Mouse (Mus musculus): Measurements from ENCODE around the gene Ncor2.

Ncor2 gene

DNA sequence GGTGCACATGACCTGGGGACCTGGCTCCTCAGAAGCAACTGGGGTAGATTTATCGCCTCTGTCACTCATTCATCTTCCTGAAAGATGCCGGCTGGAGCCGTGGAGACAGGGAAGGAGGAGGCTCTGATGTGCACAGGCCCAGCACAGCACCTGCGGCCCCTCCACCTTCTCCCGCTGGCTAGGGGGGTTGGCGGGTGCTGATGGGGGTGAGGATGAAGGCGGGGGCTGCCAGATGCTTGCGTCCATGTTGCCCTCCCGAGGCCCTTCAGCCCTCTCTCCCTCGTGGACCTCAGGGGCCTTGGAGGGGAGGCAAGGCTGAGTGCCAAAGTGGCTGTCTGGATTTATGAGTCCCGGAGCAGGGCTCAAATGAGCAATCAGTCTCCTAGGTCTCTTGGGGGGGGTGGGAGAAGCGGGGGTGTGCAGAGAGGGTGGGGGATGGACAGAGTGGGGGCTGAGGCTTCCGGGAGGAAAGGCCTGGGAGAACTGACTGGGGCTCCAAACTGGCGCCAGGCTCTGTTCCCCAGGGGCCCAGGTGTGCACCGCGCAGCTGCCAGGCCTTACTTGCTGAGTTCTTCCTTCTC, 110.6 kb downstream of the Ncor2 start:
- CTCF ChIA-PET, result no interaction called here

DNA sequence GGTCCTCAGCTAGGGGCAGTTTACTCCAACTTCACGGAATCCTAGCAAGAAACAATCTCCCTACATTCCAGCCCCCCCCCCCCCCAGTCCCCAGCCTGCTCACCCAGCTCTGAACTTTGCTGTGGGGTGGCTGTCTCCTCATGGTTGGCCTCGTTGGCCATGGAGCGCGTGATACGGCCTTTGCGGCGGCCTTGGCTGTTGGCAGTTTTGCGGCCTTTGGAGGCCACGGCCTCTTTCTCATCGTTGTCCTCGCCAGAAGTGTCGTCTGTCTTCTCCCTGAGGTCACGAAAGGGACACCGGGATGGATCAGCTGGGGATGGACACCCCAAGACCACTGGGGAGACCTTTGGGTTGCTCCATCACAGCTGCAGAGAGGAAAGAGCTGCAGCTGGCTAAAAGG, 111.3 kb downstream of the Ncor2 start:
- CTCF ChIA-PET, result interaction anchor here (0.6 to 0.7 kb wide), 2 partner anchors 86 to 430 kb away, joined by 3 to 4 read pairs; no protein-coding TSS in a partner anchor

DNA sequence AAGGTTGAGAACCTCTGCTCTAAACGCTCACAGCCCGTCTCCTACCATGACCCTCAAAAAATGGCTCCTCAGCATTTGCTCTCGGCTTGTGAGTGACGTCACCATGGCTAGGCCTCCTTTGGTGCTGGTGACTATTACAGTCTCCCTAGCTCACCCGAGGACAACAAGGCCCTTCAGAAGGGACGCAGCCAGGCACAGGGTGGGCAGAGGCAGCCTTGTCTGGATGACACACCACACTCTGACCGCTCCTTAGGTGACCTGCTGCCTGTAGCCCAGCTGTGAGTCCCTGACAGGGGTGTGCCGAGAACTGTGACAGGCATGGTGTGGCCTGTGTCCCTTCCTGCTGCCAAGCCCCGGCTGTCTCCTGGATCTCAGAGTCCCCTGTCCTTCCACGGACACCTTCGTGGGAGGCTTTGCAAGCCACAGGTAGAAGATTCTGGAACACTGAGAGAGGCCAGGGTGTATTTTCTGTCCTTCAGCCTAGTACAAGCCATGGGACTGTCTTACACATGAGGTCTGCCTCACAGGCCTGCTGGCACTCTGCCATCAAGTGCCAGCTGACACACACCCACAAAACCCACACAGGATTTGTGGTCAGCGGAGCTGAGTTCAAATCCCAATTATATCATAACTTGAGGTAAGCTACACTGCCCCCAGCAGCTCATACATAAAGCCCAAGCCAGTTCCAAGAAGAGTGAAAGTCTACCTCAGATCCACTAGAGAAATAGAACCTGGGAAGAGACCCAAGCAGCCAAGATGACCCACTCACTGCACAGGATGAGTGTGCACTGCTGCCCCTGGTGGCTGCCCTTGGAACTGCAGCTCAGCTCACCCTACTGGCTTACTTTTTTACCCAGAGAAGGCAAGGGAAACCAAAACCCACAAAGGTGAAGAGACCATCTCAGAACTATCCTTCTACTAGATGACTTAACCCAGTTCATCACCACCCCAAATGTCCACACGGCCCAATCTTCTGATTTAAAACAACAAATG, 112.2 kb downstream of the Ncor2 start:
- CTCF ChIA-PET, result interaction anchor here (0.6 to 1.0 kb wide), 3 partner anchors 36 to 431 kb away, joined by 3 read pairs; no protein-coding TSS in a partner anchor

- CTCF ChIA-PET, result interaction anchor here (0.6 to 0.9 kb wide), 3 partner anchors 13 to 510 kb away, joined by 4 read pairs; partner anchors contain the start of gene Ddx55
Measured at GRCm38 (mm10) chr5:125063015-125063414, 116.0 kb downstream of the Ncor2 start.

- CTCF ChIA-PET, result no interaction called here
Measured at GRCm38 (mm10) chr5:125058267-125058668, 120.8 kb downstream of the Ncor2 start.

- CTCF ChIA-PET, result no interaction called here
Measured at GRCm38 (mm10) chr5:125057555-125058266, 121.3 kb downstream of the Ncor2 start.

DNA sequence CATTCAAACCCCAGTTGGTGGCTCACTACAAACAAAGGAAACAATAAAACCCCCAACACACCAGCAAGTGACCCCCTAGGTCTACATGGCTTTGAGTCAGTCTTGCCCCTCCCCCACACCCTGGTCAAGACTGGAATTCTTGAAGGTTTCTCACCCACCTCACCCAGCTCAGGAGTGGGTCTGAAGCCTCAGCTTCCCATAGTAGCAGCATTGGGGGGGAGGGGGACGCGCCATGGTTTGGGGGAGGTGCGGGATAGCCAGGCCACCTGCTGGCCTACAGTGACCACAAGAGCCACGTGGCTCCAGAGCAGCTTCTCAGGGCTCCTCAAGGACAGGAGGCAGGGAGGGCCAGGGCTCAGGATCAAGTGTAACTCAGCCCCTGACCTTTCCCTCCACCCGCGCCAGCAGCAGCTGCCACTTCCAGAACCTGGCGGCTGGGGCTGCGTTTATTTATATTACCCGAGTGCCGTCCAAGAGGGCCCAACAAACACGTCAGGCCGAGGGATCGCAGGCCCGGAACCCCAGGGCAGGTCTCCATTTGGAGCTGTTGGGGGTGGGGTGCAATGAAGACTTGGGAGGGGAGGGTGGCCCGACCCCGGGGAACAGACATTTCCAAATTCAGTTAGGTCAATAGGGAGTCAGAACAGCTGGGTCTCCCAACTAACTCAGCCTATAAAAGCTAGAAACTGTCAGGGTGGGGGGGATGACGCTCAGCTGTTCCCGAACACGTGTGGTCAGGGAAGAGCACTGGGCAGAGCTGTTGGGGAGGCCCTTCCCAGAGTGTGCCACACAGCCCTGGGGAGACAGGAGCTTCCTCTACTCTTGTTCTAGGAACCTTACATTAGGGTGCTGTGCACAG, 122.1 kb downstream of the Ncor2 start:
- CTCF ChIA-PET, result interaction anchor here (0.6 to 0.7 kb wide), 2 partner anchors 42 to 208 kb away, joined by 3 to 5 read pairs; no protein-coding TSS in a partner anchor

DNA sequence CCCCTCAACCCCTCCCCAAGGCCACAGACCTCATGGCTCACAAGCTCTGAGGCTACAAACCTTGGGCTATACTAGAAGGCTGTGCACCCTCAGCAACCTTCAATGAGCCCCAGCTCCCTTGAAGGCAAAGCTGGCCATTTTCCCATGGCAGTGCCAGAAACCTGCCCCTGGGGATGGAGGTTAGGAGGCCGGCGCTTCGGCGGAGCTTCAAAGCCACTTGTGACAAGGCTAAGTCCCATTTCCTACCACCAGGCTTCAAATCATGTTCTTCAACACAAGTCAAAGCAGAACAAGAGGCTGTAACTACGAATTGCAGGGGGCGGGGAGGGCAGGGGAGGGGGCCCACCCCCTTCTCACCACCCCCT, 122.7 kb downstream of the Ncor2 start:
- CTCF ChIA-PET, result interaction anchor here (0.6 to 0.7 kb wide), 2 partner anchors 41 to 207 kb away, joined by 3 to 5 read pairs; no protein-coding TSS in a partner anchor

GRCm38 (mm10) chr5:125055901-125056300, 123.1 kb downstream of the Ncor2 start:
- CTCF ChIA-PET, result no interaction called here

DNA sequence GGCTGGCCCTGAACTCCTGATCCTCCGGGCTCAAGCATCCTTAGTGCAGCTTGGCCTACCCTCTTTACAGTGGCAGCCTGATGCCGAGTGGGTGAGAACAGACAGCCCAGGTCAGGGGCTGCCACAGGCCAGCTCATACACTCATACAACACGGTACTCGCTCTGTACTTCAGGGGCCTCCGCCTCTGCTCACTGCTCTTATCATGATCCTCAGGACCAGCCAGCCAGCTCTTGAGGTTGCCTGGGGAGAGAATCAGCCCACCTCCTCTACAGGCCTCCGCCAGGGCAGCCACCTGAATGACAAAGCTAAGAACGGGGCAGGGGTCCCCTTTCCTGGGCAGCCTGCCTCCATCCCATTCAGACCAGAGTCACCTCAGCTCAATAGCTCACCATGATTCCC, 125.4 kb downstream of the Ncor2 start:
- CTCF ChIA-PET, result interaction anchor here (0.5 kb wide), 1 partner anchor 41 kb away, joined by 6 read pairs; no protein-coding TSS in a partner anchor

DNA sequence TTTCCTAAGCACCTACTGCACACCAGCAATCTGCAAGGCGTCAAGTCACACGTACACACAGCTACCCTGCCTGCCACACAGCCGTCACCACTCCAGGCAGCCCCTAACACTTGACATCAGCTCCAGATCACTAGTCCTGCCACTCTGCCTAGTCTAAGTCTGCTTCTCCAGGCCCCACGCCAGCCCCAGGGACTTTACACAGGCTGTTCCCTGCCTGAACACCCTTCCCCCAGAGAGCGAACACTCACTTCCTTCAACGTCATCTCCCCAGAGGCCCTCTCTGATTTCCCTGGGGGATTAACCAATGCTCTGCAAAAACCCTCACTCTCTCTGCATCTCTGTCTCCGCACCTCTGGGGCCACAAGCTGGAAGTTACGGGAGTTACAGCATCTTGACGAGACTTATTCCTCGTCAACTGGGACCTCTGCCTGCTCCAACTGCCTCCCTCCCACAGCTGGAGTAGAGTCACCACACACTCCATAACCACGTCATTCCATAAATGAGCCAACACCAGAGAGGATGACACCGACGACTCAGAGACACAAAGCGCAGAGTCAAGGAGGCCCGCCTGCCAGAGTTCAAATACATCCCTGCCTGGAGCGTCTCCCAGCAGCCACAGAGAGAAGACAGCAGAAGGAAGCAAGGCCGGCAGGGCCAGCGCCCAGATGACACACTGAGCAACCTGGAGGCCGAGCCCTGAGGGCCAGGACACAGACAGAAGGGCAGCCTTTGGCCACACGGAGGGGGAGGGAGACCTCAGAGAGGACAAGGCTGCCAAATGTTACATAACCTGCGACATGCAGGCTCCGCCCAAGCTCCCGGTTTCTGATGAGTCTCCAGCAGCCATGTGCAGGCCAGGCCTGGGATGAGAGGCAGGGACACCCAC, 126.2 kb downstream of the Ncor2 start:
- CTCF ChIA-PET, result interaction anchor here (0.5 kb wide), 1 partner anchor 40 kb away, joined by 6 read pairs; no protein-coding TSS in a partner anchor

DNA sequence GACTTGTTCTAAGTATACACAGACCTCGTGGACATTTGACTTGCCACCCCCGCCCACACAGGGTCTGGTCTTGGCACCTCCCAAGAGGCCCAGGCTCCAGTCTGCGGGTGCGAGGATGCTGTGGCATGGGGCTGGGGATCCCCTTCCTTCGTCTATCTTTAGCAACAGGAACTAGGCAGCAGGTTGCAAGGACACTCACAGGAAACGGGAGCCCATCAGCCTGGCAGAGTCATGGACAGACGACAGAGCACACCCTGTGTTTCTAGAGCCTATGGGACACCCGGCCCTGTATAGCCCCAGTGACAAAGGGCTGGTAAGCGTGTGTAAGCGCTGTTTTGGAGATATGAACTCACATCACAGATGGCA, 126.8 kb downstream of the Ncor2 start:
- CTCF ChIA-PET, result no interaction called here

DNA sequence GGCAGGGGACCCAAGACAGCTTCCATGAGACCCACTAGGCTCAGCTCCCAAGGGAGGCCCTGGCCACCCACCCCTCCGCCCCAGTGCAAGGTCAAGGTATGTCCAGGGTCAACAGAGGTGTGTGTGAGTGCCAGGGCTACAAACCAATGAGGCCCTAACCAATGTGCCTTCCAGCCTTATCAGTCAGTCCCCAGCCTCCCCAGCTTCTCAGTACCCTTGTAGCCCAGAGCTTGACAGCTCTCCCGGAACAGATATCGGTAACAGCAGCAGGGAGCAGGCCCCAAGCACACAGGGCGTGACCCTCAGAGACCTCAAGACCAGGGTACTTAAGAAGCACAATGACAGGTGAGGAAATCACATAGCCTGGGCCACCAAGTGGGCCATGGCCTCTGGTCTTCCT, 129.5 kb downstream of the Ncor2 start:
- CTCF ChIA-PET, result interaction anchor here (1.1 to 1.6 kb wide), 2 partner anchors 9 to 13 kb away, joined by 4 to 7 read pairs; no protein-coding TSS in a partner anchor

DNA sequence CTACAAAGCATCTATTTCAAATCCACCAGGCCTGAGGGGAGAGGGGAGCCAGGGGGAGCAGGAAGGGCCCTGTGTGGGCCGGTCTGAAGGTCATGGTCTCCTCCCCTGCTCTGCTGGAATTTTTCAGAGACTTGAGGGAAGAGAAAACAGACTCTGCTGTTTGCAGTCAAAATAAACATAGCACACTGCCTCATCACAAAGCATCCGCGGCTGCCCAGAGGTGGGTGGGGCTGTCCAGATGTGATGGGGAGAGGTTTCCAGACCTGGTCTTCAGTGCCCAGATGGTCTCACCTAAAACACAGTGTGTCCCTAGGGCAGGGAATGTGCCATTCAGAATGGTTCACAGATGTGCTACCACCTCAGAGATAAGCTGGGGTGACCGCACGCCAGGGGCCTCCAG, 132.6 kb downstream of the Ncor2 start:
- CTCF ChIA-PET, result no interaction called here

GRCm38 (mm10) chr5:125045202-125045601, 133.8 kb downstream of the Ncor2 start:
- CTCF ChIA-PET, result no interaction called here

- CTCF ChIA-PET, result interaction anchor here (0.6 to 1.2 kb wide), 2 partner anchors 16 to 364 kb away, joined by 3 to 5 read pairs; no protein-coding TSS in a partner anchor
Measured at GRCm38 (mm10) chr5:125043448-125043847, 135.6 kb downstream of the Ncor2 start.

DNA sequence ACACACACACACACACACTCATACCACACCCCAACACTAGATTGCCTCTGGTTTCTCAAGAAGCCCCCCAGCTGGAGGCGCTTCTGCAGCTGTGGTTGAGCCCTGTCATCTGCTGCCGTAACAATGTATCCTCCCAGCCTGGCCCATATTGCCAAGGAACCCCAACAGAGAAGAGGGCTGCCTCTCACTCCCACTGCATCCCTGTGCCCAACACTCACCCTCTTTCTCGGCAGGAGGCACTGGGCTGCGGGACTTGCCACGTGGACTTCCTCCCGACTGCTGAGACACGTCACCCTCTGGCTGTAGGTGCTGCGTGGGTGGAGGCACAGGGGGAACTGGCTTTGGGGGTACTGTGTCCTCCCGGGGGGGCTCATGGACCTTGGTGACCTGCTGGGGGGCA, 137.4 kb downstream of the Ncor2 start:
- CTCF ChIA-PET, result no interaction called here

DNA sequence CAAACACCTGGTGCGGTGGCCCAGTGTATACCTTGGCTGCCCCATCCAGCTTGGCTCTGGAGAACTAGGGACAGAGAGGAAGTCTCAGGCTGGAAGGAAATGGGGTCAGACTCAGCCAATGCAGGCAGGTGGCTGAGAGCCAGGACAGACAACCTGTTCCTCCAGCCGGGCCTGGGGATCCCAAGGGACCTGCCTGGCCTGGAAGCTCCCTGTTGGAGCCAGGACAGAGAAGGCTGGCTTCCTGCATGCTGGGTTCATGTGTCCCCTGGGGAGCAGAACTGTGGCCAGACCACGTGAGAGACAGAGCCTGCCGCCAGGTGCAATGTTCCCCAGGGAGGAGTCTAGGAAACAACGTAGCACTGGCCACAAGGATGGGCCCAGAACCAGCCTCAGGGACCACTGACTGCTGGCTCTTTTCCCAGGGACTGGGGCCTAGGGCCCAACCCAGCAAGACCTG, 138.9 kb downstream of the Ncor2 start:
- CTCF ChIA-PET, result interaction anchor here (2.1 kb wide), 1 partner anchor 10 kb away, joined by 7 read pairs; no protein-coding TSS in a partner anchor

- CTCF ChIA-PET, result interaction anchor here (2.1 kb wide), 1 partner anchor 11 kb away, joined by 7 read pairs; no protein-coding TSS in a partner anchor
Measured at GRCm38 (mm10) chr5:125039377-125040027, 139.5 kb downstream of the Ncor2 start.
